Mouse (Mus musculus) midbrain, embryonic 16.5 days (tissue): ENCODE results near the gene Slc43a2. TPM values are rescaled to one million over a fixed set of nuclear protein-coding genes. Genes with fewer than 3 reads are reported as not detected.

Source experiments
- ATAC-seq: fragments of 200-750 bp; cut with Nextera tagmentation; 2 replicates; pipeline ENCODE4 v1.8.0; 2017; ENCODE audit warnings: moderate TSS enrichment
- H3K27ac ChIP-seq: fragments of 300-500 bp; sonication (generic); 2 replicates; pipeline ENCODE4 v1.5.1; 2014; ENCODE audit warnings: mild to moderate bottlenecking, low read length, mixed read lengths
- H3K27me3 ChIP-seq: fragments of 300-500 bp; sonication (generic); 2 replicates; pipeline ENCODE4 v1.6.1; 2014; ENCODE audit warnings: low read depth, low read length, mixed read lengths; ENCODE audit not compliant: control insufficient read depth, insufficient read depth
- H3K36me3 ChIP-seq: fragments of 300-500 bp; sonication (generic); 2 replicates; pipeline ENCODE4 v1.6.1; 2014; ENCODE audit warnings: mild to moderate bottlenecking, low read length, moderate library complexity, mixed read lengths; ENCODE audit not compliant: control insufficient read depth, insufficient read depth
- H3K4me1 ChIP-seq: fragments of 300-500 bp; sonication (generic); 2 replicates; pipeline ENCODE4 v1.6.1; 2014; ENCODE audit warnings: mild to moderate bottlenecking, low read length, mixed read lengths; ENCODE audit not compliant: control insufficient read depth, insufficient read depth
- H3K4me2 ChIP-seq: fragments of 300-500 bp; sonication (generic); 2 replicates; pipeline ENCODE4 v1.6.1; 2014; ENCODE audit warnings: mild to moderate bottlenecking, low read length, mixed read lengths
- H3K4me3 ChIP-seq: fragments of 300-500 bp; sonication (generic); 2 replicates; pipeline ENCODE4 v1.5.1; 2014; ENCODE audit warnings: low read depth, mild to moderate bottlenecking, low read length, moderate library complexity, mixed read lengths
- H3K9ac ChIP-seq: fragments of 300-500 bp; sonication (generic); 2 replicates; pipeline ENCODE4 v1.6.1; 2014; ENCODE audit warnings: low read depth, low read length, mixed read lengths
- H3K9me3 ChIP-seq: fragments of 300-500 bp; sonication (generic); replicated peaks from 2 replicates; pipeline ENCODE4 v1.6.1; 2014; ENCODE audit warnings: mild to moderate bottlenecking, low read length, mixed read lengths; ENCODE audit not compliant: control insufficient read depth, poor library complexity, severe bottlenecking
- WGBS: fragments of 180-500 bp; shearing (Covaris S2); extraction: QIAGEN DNeasy Blood & Tissue Kit; methylation state at CpG from one replicate; pipeline ENCODE4 v1.1.7; 2014; 5-methylcytosine and 5-hydroxymethylcytosine counted together
- polyA plus RNA-seq: library from polyadenylated mRNA; unstranded; fragments of >200 nt; fragmentation: Nextera tagmentation; extraction: Ambion mirVana; gene quantifications from 2 replicates; pipeline ENCODE4 v1.2.1, GENCODE M21; 2015

The Slc43a2 gene
- polyA plus RNA-seq, 1 experiment from 2014 or later, result 19.4 TPM

DNA sequence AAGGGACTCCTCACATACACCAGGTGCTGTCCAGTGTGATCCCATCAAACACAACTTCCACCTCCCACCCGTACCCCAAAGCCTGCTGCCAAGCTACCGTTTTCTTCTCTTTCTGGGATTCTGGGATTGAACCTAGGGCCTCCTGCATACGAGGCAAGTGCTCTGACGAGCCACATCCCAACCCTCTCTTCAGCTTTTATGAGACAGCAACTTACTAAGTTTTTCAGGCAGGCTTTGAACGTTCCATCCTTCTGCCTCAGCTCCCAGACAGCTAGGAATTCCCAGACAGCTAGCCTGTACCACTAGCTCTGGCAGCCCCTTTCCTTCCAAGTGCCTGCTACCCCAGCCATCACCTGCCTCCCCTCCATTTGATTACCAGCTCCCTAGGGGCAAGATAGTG lies 55.5 kb downstream of the Slc43a2 start:
- H3K4me2 ChIP-seq, result no peak overlapping the region
- 86% methylated on average over 5 of the region's 5 CpGs for WGBS
- H3K9ac ChIP-seq, result no peak overlapping the region; the same call in 1 of the 2 replicates
- no peak overlapping the region for H3K27ac ChIP-seq
- peaks cover 19% of the 10 kb centered on the region for H3K4me1 ChIP-seq
- no peak for ATAC-seq
- H3K36me3 ChIP-seq, result no peaks in the 10 kb centered on the region
- no peaks in the 10 kb centered on the region for H3K27me3 ChIP-seq
- H3K4me3 ChIP-seq, result no peak overlapping the region
- H3K9me3 ChIP-seq, result no peaks in the 10 kb centered on the region

DNA sequence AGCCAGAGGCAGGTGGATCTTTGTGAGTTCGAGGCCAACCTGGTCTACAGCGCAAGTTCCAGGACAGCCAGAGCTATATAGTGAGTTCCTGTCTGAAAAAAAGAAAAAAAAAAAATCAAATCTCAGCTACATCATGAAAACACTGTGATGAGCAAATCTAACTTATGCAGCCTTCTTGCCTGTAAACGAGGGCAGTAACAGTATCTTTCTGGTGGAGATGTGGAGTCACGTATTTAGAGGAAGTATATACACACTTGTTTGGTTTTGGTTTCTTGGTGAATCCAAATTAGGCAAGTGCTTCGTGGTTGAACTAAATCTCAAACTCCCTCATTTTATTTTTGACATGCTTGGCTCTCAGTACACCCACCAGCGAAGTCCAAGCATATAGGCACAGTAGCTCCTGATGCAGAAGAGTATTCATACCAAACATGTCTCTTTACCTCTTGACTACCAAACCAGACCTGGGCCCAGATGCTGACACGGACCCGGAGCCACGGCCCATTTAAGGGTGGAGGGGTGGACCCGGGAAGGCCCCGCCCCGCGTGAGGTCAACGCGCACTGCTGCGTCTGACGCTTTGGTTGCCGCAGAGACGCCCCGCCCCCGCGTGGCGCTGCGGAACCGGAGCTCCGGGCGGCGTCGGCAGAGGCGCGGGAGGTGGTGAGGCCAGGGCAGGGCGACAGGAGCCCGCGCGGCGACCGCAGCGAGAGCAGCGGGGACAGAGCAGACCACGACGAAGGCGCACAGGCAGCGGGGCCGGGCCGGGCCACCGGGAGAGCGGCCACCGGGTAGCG lies 56.2 kb downstream of the Slc43a2 start, which contains the start of gene Pitpna:
TSS of gene Pitpna (plus strand) at position 605 of the 792 bp plus-strand sequence.
- H3K27me3 ChIP-seq, result no peaks in the 10 kb centered on the region
- peaks cover 2% of the 10 kb centered on the region; the same call in 1 of the 2 replicates for H3K36me3 ChIP-seq
- ATAC-seq, result peak; percentile 96
- peak within 1 kb of the TSS; percentile 82 for H3K4me2 ChIP-seq
- peak within 1 kb of the TSS; percentile 90 for H3K27ac ChIP-seq
- peaks cover 19% of the 10 kb centered on the region for H3K4me1 ChIP-seq
- no peaks in the 10 kb centered on the region for H3K9me3 ChIP-seq
- H3K4me3 ChIP-seq, result peak within 1 kb of the TSS; percentile 95
- peak within 1 kb of the TSS; percentile 97 for H3K9ac ChIP-seq
- 6% methylated on average over 49 of the region's 49 CpGs for WGBS

DNA sequence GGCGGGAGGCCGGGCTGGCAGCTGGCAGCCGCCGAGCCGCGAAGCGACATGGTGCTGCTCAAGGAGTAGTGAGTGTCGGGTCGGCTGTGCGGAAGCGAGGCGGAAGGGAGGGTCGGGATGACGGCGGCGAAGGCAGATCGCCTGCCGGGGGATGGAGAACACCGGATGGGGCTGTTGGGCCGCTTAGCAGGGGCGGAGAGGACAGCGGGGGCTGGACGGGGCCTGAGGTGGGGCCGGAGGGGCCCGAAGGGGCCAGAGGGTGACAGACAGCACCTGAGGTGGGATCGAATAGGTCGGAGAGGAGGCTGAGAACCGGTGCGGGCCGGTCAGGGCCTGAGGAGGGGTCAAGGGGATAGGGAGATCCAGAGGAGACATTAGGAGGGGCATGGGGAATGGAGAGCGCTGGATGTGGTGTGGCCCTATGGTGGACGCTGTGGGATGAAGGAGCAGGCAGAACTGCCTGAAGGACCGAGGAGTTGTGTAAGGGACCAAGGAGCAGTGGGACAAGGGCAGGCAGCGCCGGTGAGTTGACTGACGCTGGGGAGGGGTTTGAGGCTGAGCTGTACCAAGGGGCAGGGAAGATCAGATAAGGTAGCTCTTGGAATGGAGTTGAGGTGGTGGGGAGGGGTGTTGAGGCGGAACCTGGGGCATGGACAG lies 56.9 kb downstream of the Slc43a2 start:
- WGBS, result under 1% methylated on average over 37 of the region's 37 CpGs
- Histone ChIP-seq H3K4me2 (peak overlapping the region; percentile 82), H3K27ac (peak overlapping the region; percentile 90), H3K9me3 (no peaks in the 10 kb centered on the region), H3K36me3 (peaks cover 3% of the 10 kb centered on the region; the same call in 1 of the 2 replicates), H3K27me3 (no peaks in the 10 kb centered on the region), H3K4me1 (peaks cover 19% of the 10 kb centered on the region), H3K9ac (peak overlapping the region; percentile 97), H3K4me3 (peak overlapping the region; percentile 95)
- peak; percentile 83 for ATAC-seq

DNA sequence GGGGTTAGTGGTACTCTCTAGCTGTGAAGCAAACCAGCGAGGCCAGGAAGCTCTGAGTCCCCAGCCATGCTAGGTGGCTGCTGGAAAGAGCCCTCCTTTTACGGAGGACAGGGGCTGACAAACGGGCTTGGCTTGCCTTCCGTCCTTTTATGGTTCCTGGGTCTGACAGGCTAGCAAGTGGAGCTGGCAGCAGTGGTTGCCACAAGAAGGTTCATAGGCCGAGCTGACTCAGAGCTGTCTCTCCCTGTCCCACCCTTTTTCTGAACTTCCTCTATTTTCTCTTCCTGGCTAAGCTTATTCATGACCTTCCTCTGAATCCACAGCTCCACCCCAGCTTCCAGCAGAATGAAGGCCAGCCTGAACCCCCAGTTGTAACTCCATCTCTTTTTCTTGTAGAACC lies 61.1 kb downstream of the Slc43a2 start:
- no peak for ATAC-seq
- no peak overlapping the region for H3K4me2 ChIP-seq
- H3K9ac ChIP-seq, result no peak overlapping the region
- 93% methylated on average over 5 of the region's 5 CpGs for WGBS
- H3K4me1 ChIP-seq, result peaks cover 14% of the 10 kb centered on the region
- H3K4me3 ChIP-seq, result no peak overlapping the region
- no peaks in the 10 kb centered on the region for H3K9me3 ChIP-seq
- no peak overlapping the region for H3K27ac ChIP-seq
- peaks cover 12% of the 10 kb centered on the region for H3K36me3 ChIP-seq
- no peaks in the 10 kb centered on the region for H3K27me3 ChIP-seq

DNA sequence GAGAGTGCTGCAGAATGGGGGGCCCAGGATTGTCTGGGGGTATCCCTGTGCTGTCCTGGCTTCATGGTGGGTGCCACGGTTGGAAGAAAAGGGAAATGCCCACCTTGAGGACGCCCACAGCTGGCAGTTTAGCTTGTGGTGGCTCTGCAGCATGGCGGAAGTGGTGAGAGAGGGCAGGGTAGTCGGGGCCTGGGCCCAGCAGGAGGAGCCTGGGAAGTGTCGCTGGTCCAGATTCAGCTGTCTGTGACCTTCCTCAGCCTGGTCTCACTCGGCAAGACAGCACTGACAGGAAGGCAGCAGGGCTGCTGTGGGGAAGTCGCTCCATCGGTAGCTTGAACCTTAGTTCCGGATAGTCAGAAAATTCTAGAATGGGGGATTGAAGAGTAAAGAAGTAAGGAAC lies 62.9 kb downstream of the Slc43a2 start:
- ATAC-seq, result no peak
- peaks cover 7% of the 10 kb centered on the region for H3K4me1 ChIP-seq
- H3K36me3 ChIP-seq, result peaks cover 22% of the 10 kb centered on the region
- no peak overlapping the region for H3K27ac ChIP-seq
- WGBS, result 88% methylated on average over 9 of the region's 9 CpGs
- no peak overlapping the region for H3K4me3 ChIP-seq
- H3K27me3 ChIP-seq, result no peaks in the 10 kb centered on the region
- H3K4me2 ChIP-seq, result no peak overlapping the region
- H3K9me3 ChIP-seq, result no peaks in the 10 kb centered on the region
- no peak overlapping the region for H3K9ac ChIP-seq

DNA sequence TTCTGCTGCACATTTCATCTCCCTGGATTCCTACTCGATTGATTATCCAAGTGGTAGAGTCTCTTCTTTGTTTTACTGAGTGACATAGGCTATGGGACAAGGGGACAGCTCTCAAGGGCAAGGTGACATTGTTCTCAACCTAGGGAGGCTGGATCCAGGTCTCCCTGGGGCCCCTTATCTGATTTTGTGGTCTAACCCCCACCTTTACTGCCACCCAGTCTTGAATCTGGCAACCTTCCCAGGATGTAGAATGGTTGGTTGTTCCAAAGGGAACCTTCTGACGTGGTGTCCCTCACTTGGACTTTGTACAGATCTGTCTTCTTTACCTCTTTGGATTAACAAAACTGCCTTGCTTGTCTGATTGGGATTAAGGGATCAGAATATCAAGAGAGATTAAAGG lies 63.9 kb downstream of the Slc43a2 start:
- no peak overlapping the region for H3K4me3 ChIP-seq
- no peak for ATAC-seq
- no peak overlapping the region for H3K4me2 ChIP-seq
- no peaks in the 10 kb centered on the region for H3K9me3 ChIP-seq
- peaks cover 26% of the 10 kb centered on the region for H3K36me3 ChIP-seq
- no peaks in the 10 kb centered on the region for H3K27me3 ChIP-seq
- WGBS, result 60% methylated on average over 2 of the region's 2 CpGs
- no peak overlapping the region for H3K9ac ChIP-seq
- no peaks in the 10 kb centered on the region for H3K4me1 ChIP-seq
- H3K27ac ChIP-seq, result no peak overlapping the region

DNA sequence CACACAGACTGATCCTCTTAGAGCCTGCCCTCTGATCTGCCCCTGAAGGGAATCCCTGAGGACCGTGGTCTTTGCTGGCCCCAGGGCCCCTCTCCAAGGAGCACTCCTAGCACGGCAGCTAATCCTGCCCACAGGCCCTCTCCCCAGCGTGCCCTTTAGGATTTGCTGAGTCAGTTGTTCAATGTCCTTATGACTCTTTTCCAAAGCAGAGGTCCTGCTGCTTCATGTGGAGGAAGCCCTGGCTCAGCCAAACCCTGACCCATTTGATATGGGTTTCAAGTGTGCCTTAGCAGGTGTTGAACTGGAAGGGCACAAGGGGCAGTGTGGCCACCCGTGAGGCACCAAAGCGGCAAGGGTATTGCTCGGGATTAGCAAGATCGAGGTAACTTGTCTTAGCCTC lies 64.3 kb downstream of the Slc43a2 start:
- Histone ChIP-seq H3K27ac (no peak overlapping the region), H3K4me3 (no peak overlapping the region), H3K9me3 (no peaks in the 10 kb centered on the region), H3K27me3 (no peaks in the 10 kb centered on the region), H3K4me2 (no peak overlapping the region), H3K9ac (no peak overlapping the region), H3K4me1 (no peaks in the 10 kb centered on the region), H3K36me3 (peaks cover 26% of the 10 kb centered on the region)
- ATAC-seq, result no peak
- WGBS, result 45% methylated on average over 7 of the region's 7 CpGs

DNA sequence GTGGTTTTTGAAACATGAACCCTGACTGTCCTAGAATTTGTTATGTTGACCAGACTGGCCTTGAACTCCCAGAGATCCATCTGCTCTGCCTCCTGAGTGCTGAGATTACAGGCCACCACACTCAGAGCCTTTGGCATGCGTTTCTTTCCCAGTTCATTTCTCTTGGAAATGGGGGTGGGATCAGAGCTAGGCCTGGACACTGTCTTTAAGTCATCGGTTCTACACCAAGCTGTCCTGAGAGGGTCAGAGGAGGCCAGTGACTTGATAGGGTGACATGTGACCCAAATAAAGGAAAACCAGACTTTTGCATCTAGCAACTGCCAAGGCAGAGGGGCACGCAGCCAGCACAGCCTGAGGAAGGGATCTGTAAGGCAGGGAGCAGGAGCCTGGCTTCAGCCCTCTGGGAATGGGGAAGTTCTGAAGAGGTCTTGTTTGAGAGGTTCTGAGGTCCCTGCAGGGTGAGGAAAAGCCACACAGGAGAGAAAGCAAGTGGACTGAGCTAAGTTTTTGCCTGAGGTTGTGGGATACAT lies 65.3 kb downstream of the Slc43a2 start:
- Histone ChIP-seq H3K4me1 (no peaks in the 10 kb centered on the region), H3K36me3 (peaks cover 34% of the 10 kb centered on the region), H3K9me3 (no peaks in the 10 kb centered on the region), H3K4me3 (no peak overlapping the region), H3K4me2 (no peak overlapping the region), H3K27me3 (no peaks in the 10 kb centered on the region), H3K9ac (no peak overlapping the region), H3K27ac (no peak overlapping the region)
- ATAC-seq, result no peak
- WGBS, result 83% methylated on average over 3 of the region's 3 CpGs

DNA sequence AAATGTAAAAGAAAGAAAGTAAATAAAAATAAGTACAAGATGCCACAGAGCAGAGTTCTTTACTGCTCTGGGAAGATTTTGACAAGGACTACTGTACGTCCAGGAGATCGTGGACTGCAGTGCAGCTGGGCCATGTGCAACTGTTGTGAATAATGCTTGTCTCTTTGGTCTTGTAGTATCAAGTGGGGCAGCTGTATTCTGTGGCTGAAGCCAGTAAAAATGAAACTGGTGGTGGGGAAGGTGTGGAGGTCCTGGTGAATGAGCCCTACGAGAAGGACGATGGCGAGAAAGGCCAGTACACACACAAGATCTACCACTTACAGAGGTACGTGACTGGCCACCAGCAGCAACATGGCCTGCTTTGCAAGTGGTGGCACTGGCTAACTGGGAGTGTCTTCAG lies 66.5 kb downstream of the Slc43a2 start:
- H3K27ac ChIP-seq, result no peak overlapping the region
- 88% methylated on average over 6 of the region's 6 CpGs for WGBS
- no peak overlapping the region for H3K9ac ChIP-seq
- ATAC-seq, result no peak
- no peaks in the 10 kb centered on the region for H3K4me1 ChIP-seq
- no peak overlapping the region for H3K4me2 ChIP-seq
- no peaks in the 10 kb centered on the region for H3K9me3 ChIP-seq
- H3K4me3 ChIP-seq, result no peak overlapping the region
- no peaks in the 10 kb centered on the region for H3K27me3 ChIP-seq
- peaks cover 37% of the 10 kb centered on the region for H3K36me3 ChIP-seq
